Mouse (Mus musculus) left cerebral cortex, postnatal 4 days (tissue): ENCODE measurements around the gene Hist1h2bp. TPM values are rescaled to one million over a fixed set of nuclear protein-coding genes. Genes with fewer than 3 reads are reported as not detected.
"Not testable (repeated sequence)": the region's sequence is repeated elsewhere in the genome, so short reads cannot be mapped to it uniquely, and the experiment has no call there.

Source experiments
- DNase-seq: peaks from one replicate; pipeline ENCODE4 v3.0.0-alpha.2; 2022
- intact Hi-C: fragments of 180-260 bp; cut with DNase I; formaldehyde crosslinking; loops from one replicate; pipeline ENCODE4 v1.15.1; 2025
- total RNA-seq, 2 experiments: library from RNA; stranded (reverse); gene quantifications; 2 replicates each; pipeline ENCODE4 v1.2.3; 2021

Gene Hist1h2bp
- total RNA-seq, 2 experiments from 2014 or later: 41.6 to 49.7 TPM

DNA sequence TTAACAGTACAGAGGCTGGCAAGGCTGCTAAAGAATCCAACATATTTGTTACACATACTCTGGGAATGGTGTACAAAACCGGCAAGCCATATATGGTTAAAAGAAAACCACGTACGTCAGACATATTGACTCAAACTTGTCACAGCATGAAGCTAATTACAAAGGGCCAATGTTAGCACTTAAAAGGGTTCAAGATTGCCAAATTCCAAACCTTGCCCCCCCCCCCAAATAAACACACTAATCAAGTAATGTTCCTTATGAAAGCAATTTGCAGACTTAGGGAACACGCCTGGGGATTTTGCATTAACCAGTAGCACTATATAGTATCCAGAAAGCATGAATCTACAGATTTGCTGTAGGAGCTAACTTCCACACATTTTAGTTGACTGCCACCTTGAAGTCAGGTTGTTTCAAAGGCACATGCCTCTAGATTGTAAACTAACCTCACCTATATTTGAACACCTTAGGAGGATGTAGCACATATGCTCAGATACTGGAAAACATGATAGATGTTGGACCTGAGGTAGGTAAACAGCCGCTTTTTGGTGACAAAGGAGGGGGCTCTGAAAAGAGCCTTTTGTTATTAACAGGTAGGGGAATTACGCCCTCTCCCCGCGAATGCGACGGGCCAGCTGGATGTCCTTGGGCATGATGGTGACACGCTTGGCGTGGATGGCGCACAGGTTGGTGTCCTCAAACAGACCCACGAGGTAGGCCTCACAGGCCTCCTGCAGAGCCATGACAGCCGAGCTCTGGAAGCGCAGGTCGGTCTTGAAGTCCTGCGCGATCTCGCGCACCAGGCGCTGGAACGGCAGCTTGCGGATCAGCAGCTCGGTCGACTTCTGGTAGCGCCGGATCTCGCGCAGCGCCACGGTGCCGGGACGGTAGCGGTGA lies 4.7 kb upstream of the Hist1h2bp start:
- DNase-seq, intact Hi-C loops: not testable (repeated sequence)

DNA sequence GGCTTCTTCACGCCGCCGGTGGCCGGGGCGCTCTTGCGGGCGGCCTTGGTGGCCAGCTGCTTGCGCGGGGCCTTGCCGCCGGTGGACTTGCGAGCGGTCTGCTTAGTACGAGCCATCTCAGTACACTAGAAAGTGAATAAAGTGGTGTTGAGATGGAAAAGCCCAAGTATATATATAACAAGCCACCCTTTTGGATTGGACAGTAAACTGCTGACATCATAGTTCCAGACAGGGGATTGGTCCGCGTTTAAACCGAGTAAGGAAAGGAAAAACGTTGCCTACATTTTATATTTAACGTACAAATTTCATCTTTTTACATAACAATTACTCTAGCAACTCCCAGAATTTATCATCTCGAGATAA lies 4.0 kb upstream of the Hist1h2bp start, which contains the start of gene Hist1h3i:
TSS of gene Hist1h3i (minus strand) at position 116 of the 363 bp plus-strand sequence.
- peak; percentile 27 for DNase-seq
- intact Hi-C loops: no loop called here

DNA sequence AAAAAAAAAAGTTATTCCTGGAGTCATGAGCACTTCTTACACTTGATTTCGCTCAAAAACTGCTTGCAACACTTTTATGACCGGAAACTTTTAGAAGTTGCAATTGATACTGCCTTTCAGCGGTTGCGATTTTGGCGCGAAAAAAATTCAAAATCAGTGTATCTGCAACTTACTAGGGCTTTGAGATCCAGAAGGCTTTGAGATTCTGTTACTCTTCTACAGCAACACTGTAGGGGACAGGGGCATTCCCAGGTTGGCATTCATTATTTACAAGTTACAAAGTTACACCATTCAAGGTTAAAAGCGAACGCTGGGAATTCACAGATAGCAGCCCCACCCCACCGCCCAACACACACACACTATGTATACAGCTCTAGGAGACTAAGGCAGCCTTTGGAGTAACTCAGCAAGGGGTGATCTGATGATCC lies 3.5 kb upstream of the Hist1h2bp start:
- peak; percentile 35 for DNase-seq
- intact Hi-C loops: no loop called here

DNA sequence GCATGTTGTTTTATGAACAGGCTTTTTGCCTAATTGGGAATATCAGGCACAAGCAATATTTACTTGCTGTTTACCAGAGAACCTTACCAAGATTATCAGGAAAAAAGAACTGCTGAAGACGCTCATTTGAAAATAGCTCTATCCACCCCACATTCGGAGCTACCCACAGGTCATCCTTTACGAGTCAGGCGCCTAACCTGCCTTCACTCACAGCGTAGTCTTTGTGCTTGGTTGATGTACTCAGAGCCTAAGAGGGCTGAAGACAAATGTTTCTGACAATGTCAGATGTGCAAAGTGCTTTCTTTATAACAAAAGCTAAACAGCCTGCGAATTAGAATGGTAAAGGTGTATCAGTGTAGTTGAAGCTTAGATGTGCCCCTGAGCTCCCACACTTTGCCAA lies 3.0 kb upstream of the Hist1h2bp start:
- intact Hi-C loops: no loop called here
- no peak for DNase-seq

DNA sequence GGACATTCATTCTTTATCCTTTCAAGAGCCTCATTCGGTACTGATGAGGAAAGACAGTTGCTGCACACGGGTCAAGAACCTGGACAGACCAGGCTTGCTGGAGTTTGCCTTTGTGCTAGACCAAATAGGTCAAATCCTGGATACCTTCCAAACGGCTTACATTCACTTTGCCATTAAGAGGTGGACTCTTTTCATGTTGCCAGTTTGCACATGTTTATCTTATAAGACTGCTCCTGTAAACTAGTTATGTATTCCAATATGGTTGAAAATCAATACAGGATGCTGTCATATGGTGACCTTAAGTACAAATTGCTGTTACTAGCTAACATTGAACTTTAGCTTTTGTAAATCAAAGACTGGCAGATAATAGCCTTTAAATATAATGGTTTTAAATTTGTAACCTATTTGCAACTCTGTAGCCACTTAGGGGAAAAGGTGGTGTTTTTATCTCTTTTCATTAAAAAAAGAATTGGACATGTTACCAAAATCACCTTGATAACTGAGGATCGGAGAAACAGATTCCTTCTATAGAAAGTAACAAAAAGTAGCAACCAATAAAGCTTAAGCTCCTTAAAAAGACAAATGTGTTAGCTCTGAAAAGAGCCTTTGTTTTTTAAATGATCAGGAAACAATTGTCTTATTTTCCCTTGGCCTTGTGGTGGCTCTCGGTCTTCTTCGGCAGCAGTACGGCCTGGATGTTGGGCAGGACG lies 917 bp upstream of the Hist1h2bp start:
- no peak for DNase-seq
- intact Hi-C loops: no loop called here

DNA sequence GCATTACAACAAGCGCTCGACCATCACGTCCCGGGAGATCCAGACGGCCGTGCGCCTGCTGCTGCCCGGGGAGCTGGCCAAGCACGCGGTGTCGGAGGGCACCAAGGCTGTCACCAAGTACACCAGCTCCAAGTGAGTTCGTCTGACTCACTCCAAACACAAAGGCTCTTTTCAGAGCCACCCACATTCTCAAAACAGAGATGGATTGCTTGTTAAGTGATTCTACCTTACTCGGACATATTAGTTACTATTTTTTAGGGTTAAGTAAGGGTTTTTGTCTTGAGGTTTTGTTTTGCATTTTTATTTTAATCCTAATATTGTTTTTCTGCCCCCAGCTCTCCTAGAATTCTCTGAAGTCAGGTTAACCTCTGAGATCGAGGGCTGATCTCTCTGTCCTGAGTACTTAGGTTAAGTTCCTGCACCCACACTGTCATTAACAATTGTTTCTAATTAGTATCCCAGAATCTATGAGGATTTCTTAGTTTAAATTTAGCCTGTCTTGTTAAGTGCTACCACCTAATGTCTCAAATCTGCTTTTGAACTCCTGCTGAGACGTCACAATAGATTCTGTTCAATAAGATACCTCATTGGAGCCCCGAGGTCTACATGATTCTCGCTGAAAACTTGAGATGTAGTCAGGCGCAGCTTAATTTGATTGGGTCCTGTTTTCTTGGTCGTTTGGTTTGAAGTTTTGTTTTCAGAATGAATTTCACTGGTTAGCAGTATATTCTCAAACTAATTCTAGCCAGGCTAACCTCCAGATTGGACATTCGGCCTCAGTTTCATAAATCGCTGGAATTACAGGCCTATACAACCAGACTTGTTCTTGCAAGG lies 716 bp downstream of the Hist1h2bp start:
- intact Hi-C loops: no loop called here
- no peak for DNase-seq

DNA sequence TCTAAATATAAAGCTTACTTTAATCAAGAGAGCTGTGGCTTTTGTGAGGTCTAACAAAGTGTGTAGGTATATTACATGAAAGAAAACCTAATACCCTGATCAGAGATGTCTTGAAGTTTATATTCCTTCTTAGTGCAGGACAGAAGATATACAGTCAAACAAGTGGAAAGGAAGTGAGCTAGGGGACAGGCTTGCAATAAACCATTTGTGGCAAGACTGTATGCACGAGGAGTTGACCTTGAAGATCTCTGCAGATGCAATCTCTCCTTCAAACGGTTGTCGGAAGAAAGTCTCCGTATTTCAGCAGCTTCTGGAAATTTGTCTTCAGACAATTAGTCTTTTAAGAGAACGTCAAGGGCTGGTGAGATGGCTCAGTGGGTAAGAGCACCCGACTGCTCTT lies 2.7 kb downstream of the Hist1h2bp start:
- no peak for DNase-seq
- intact Hi-C loops: no loop called here

DNA sequence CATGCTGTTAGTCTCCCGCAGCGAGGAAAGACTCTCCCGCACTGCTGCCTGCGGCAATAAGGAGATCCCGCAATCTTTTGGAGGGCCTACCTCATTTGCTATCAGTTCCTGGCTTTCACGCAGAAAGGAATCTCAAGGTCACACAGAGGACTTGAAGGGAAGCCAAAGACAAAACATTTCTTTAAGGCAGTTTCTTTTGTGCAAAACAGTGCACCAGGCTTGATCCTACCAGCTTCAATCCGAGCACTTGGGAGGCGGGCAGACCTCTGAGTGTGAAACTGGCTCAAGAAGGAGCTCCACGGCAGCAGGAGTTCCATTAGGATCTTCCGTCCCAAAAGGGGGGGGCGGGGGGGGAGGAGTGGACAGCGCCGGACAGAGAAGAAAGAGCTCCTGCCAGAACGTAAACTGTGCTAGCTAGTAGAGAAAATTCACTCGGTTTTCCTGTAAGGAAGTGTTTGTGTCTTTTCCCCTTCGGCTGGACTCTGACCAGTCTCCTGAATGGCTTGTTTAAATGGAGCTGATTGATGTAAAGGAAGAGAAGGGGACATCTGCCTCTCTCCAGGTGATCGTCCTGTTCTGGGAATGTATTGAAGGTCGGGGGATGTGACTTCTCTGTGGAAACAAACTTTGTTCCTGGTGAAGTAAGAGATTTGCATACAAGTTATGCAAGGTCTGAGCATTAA lies 3.5 kb downstream of the Hist1h2bp start:
- intact Hi-C loops: no loop called here
- peak; percentile 19 for DNase-seq

DNA sequence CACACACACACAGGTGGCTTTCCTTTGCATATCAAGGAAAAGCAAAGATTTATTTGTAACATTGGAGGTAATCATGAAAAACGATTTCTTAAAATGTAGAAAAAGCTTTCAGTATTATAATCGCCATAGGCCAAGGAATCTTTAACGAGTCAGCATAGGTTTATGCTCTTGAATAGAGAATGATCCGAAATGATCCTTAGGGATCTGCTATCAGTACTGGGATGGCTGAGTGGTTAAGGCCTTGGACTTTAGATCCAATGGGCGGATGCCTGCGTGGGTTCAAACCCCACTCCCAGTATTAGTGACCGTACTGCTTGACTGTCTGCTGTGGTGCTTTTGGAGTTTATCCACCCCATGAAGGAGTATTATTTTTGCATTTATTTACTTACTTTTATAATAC lies 8.3 kb downstream of the Hist1h2bp start:
- intact Hi-C loops: no loop called here
- DNase-seq: no peak

DNA sequence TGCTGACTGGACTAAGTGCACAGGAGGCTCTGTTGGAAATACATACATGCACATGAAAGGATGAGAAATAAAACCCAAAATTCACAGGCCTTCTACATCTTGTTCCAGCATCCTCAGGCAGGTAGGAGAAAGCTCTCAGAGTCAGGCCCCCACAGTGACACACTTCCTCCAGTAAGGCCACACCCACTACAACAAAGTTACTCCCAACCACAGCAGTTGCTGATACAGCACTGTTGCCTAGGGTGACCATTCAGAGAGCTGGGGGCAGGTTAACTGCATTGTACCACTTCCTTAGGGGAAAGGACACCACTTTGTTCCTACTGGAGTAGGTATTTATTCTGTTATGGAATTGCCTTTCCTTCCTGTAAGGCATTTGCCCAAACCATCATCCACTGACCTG lies 9.9 kb downstream of the Hist1h2bp start:
- intact Hi-C loops, DNase-seq: not testable (repeated sequence)

DNA sequence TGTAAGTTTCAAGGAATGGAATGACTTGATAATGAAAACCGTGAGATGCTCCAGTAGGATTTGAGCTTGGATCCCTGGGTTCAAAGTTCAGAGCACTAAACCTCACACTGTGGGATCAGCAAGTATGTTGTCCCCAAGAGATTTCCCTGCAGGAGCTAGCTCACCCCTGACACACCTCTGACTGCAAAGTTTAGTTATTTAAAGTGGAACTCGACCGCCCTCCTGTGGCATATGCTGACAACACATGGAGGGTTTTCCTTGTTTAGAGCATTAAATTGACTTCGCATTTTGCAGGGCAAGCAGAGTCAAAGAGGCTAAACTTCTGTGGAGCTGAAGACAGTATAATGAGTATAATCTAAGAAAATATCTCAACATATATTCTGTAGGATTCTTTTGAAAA lies 15.8 kb downstream of the Hist1h2bp start:
- intact Hi-C loops, DNase-seq: not testable (repeated sequence)

DNA sequence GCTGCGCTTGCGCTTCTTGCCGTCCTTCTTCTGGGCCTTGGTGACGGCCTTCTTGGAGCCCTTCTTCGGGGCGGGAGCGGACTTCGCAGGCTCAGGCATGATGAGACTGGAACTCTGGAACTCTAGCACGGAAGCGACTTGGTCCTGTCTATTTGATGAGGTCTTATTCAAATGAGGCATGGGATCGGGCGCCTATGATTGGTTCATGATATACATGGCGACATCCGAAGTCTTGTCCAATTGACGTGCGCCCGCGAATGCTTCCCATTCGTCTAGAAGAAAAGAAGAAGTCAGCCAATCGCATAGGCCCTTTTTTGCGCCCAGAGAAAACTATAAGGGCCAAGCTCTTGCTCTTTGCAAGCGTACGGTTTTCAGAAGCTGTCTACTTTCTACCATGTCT lies 22.8 kb downstream of the Hist1h2bp start, which contains the start of the genes Hist1h2bq and Hist1h2ao:
TSS of gene Hist1h2bq (minus strand) at position 125 of the 400 bp plus-strand sequence.
TSS of gene Hist1h2ao (plus strand) at position 393 of the 400 bp plus-strand sequence.
- intact Hi-C loops, DNase-seq: not testable (repeated sequence)

DNA sequence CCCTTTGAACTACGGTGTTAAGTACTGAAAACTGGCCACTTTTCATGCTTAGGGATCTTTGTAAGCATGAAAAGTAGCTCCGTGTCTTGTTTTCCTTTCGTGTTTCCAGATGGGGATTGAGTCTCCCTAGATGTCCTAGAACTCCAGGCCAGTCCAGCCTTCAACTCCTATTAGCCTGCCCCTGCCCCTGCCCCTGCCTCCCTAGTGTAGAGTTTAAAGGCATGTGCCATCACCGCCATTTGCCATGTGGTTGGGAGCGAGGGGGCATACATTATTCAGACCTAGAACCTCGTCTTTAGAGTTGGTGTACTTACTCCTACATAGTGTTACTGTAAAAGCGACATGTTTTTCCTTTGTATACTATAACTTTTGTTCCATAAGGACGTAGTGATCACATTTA lies 23.8 kb downstream of the Hist1h2bp start:
- intact Hi-C loops, DNase-seq: not testable (repeated sequence)

DNA sequence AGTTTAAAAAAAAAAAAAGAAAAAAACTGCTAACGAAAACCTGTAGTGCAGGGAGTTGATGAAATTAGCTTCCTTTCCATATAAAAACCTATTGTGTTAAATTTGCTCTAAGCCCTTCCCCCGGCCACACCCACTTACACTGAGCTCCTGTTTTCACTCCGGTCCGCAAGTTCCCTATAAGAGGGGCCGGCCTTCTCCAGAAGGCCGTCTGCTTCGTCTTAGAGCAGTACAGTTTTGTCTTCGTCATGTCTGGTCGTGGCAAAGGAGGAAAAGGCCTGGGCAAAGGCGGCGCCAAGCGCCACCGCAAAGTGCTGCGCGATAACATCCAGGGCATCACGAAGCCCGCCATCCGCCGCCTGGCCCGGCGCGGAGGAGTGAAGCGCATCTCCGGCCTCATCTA lies 24.3 kb downstream of the Hist1h2bp start, which contains the start of gene Hist1h4m:
TSS of gene Hist1h4m (plus strand) at position 208 of the 400 bp plus-strand sequence.
- peak; percentile 20 for DNase-seq
- intact Hi-C loops: not testable (repeated sequence)

DNA sequence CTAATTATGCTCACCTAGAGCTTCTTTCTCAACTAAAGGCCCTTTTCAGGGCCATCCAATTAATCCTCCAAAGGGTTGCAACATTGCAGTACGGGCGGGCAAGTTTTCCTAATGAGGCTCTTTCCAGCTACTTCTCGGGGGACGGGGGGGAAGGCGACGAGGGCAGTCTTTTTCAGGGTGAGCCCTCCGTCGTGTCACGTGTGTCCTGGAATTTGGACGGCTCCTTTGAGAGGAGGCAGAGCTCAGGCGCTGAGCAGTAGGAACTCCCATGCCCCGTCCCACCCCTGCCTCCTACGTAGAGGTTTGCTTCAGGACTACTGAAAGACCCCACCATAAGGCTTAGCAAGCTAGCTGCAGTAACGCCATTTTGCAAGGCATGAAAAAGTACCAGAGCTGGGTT lies 24.8 kb downstream of the Hist1h2bp start:
- intact Hi-C loops, DNase-seq: not testable (repeated sequence)

DNA sequence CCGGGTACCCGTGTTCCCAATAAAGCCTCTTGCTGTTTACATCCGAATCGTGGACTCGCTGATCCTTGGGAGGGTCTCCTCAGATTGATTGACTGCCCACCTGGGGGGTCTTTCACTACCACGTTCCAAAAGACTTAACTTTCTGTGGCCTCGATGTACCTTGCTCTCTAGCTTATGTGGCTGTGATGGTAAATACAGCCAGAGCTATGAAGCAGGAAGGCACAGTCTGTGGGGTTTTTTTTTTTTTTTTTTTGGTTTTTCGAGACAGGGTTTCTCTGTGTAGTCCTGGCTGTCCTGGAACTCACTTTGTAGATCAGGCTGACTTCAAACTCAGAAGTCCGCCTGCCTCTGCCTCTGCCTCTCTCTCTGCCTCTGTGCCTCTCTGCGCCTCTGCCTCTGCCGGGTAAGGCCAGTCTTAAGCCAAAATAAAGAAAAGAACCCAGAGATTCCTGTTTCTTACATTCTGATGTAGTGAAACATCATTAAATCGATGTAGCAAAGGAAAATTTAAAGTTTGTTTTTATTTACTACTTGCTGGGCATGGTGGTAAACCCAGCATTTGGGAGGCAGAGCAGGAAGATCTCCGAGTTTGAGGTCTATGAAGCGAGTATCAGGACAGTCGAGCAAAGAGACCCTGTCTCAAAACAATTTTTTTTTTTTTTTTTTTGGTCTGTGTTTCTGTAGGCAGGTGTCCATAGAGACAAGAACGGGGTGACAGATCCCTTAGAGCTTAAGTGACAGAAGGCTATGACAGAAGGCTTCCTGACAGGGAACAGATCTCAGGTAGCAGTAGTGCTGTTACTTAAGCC lies 33.0 kb downstream of the Hist1h2bp start:
- intact Hi-C loops: loop anchor here (10.0 kb wide), 1 partner anchor 205 kb away; no protein-coding TSS in a partner anchor
- DNase-seq: not testable (repeated sequence)

DNA sequence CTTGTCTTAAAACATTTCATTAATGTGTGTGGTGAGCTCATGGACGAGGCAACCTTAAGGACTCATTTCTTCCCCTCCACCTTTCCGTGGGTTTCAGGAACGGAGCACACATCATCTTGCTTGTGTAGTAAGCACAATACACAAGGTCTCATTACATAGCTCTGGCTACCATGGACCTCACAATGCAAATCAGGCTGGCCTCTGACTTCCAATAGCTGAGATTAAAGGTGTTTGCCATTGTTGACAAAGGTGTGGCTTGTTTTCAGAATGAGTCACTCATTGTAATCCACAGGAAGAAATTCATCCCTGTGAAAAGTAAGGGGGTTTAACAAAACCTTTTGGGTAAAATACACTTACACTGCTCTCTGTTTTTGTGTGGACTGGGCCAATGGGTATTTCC lies 41.2 kb downstream of the Hist1h2bp start:
- no peak for DNase-seq
- intact Hi-C loops: loop anchor here (10.0 kb wide), 1 partner anchor 196 kb away; no protein-coding TSS in a partner anchor

DNA sequence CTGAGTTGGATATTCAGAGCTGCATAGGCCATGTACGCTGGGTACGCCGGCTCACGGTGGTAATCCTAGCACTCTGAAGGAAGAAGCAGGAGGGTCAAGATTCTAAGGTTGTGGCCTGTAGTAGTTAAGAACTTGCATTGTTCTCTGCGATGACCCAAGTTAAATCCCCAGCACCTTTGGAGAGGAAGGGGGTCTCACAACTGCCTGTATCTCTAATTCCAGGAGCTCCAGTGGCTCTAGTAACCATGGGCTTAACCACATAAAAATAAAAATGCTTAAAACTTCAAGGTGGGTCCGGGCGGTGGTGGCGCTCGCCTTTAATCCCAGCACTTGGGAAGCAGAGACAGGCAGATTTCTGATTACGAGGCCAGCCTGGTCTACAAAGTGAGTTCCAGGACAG lies 43.1 kb downstream of the Hist1h2bp start:
- no peak for DNase-seq
- intact Hi-C loops: no loop called here
